Mouse (Mus musculus): ENCODE data around the gene Setd4.

DNA sequence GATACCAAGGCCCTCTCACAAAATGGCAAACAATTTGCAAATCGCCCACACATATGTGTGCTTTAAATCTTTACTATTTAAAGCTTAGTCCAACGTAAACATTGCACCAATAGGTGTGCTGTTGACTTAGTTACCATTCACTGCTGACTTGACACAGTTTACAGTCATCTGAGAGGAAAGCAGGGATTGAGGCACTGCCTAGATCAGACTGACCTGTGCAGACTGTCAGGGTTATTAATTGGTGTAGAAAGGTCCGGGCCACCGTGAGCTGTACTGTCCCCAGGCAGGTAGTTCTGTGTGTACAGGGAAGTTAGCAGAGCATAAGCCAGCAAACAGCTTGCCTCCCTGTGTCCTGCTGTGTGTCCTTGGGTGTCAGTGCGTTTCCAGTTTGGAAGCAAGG is 28.3 kb downstream of the Setd4 start:
- TF ChIP-seq CTCF (IDR thresholded peaks at IDR 0.05; ENCODE audit: low read depth), result no peak
- no peak for TF ChIP-seq EP300 (IDR thresholded peaks at IDR 0.05; ENCODE audit: low read depth)

All from liver, embryonic 14.5 days (tissue).